Mouse (Mus musculus) olfactory bulb, adult 2 months (tissue): Measurements from ENCODE around the gene Efna2.

Experiments
- CTCF ChIP-seq: fragments of 200-500 bp; IDR thresholded peaks from 2 replicates; pipeline ENCODE4 v1.5.1; 2012; ENCODE audit warnings: low read depth, mild to moderate bottlenecking, low read length, moderate library complexity; ENCODE audit not compliant: insufficient read depth
- POLR2A ChIP-seq: fragments of 200-500 bp; IDR thresholded peaks from 2 replicates; pipeline ENCODE4 v1.6.1; 2012; ENCODE audit warnings: mild to moderate bottlenecking, low read depth, low read length, moderate library complexity; ENCODE audit not compliant: insufficient read depth

- TF ChIP-seq CTCF (no peak), POLR2A (no peak)
Observed at GRCm38 (mm10) chr10:80154384-80154783, 24.9 kb upstream of the Efna2 start.
